Mouse (Mus musculus) CH12.LX (cell line): ENCODE data around the gene Pkp4. TPM values are rescaled to one million over a fixed set of nuclear protein-coding genes. Genes with fewer than 3 reads are reported as not detected.

ENCODE experiments used
- DNase-seq: peaks from one replicate; pipeline ENCODE4 v3.0.0-alpha.2; 2013; ENCODE audit errors: extremely low read depth
- H3K27ac ChIP-seq: 2 replicates; pipeline ENCODE4 v1.5.1; 2012; ENCODE audit warnings: low read depth, mild to moderate bottlenecking, control low read depth, moderate library complexity; ENCODE audit not compliant: insufficient read depth
- H3K27me3 ChIP-seq: replicated peaks from 2 replicates; pipeline ENCODE3; 2012; ENCODE audit warnings: inconsistent platforms
- H3K36me3 ChIP-seq, 2 experiments: replicated peaks in 1 of 2; 2 replicates each; pipeline versions ENCODE3 to v1.6.1; 2012; ENCODE audit warnings: inconsistent platforms in 1 of 2, low read length in 1 of 2, mild to moderate bottlenecking in 1 of 2, mixed read lengths in 1 of 2, moderate library complexity in 1 of 2; ENCODE audit not compliant: control insufficient read depth in 1 of 2, insufficient read depth in 1 of 2
- H3K4me1 ChIP-seq, 2 experiments: 2 replicates each; pipeline ENCODE4 v1.6.1; 2012; ENCODE audit warnings: inconsistent platforms in 1 of 2, moderate library complexity in 1 of 2; ENCODE audit not compliant: insufficient read depth in 2 of 2, control insufficient read depth in 1 of 2
- H3K4me2 ChIP-seq: 2 replicates; pipeline ENCODE4 v1.6.1; 2012; ENCODE audit warnings: low read depth, mild to moderate bottlenecking, control low read depth; ENCODE audit not compliant: poor library complexity, insufficient read depth, severe bottlenecking
- H3K4me3 ChIP-seq, 3 experiments: fragments of 150-350 bp in 1 of 3; sonication (generic) in 1 of 3; replicated peaks in 1 of 3; 2 replicates each; pipeline versions ENCODE3 to v1.5.1; 2011 to 2012; ENCODE audit warnings: low read depth in 2 of 3, low read length in 2 of 3, mild to moderate bottlenecking in 2 of 3, moderate library complexity in 2 of 3, control low read depth in 1 of 3, improper control_type of control experiment in 1 of 3, inconsistent platforms in 1 of 3, mixed read lengths in 1 of 3; ENCODE audit not compliant: poor library complexity in 1 of 3
- H3K79me2 ChIP-seq: replicated peaks from 2 replicates; pipeline ENCODE4 v1.6.1; 2012; ENCODE audit warnings: mild to moderate bottlenecking, moderate library complexity; ENCODE audit not compliant: control insufficient read depth, poor library complexity, insufficient read depth, severe bottlenecking; ENCODE audit errors: extremely low read depth
- H3K9ac ChIP-seq: 2 replicates; pipeline ENCODE4 v1.6.1; 2012; ENCODE audit warnings: low read depth, mild to moderate bottlenecking, control low read depth, moderate library complexity; ENCODE audit not compliant: insufficient read depth
- H3K9me3 ChIP-seq: replicated peaks from 2 replicates; pipeline ENCODE3; 2012; ENCODE audit warnings: low read length, inconsistent platforms, mixed read lengths
- EP300 ChIP-seq: IDR thresholded peaks from 2 replicates; pipeline ENCODE4 v1.6.1; 2011; ENCODE audit warnings: low read length, improper control_type of control experiment
- JUND ChIP-seq: conservative IDR thresholded peaks from 2 replicates; pipeline ENCODE4 v1.6.1; 2011; ENCODE audit warnings: low read depth, low read length, improper control_type of control experiment
- SMC3 ChIP-seq: IDR thresholded peaks from 2 replicates; pipeline ENCODE4 v1.6.1; 2011; ENCODE audit warnings: low read depth, low read length, improper control_type of control experiment
- dilution Hi-C: fragments of 300-500 bp; cut with MboI; formaldehyde crosslinking; loops from 2 replicates; pipeline ENCODE4 v1.14.3; 2020; ENCODE audit warnings: low sequenced_read_pairs; ENCODE audit not compliant: extremely low pct_unique_long_range_greater_than_20kb, extremely low pct_ligation_motif_present
- in situ Hi-C: fragments of 300-500 bp; cut with MboI; formaldehyde crosslinking; loops from 3 replicates; pipeline ENCODE4 v1.14.3; 2019; ENCODE audit warnings: low sequenced_read_pairs, low pct_ligation_motif_present, low pct_unique_long_range_greater_than_20kb, mixed read lengths
- polyA plus RNA-seq: library from polyadenylated mRNA; unstranded; fragments of >175 nt; gene quantifications from 2 replicates; pipeline ENCODE4 v1.2.1, GENCODE M21; 2012; ENCODE audit warnings: low read depth; ENCODE audit not compliant: insufficient read length
- total RNA-seq, 2 experiments: library from RNA; depleted of rRNA; stranded (reverse); fragments of 300-350 nt in 1 of 2; fragments of >200 nt in 1 of 2; gene quantifications; 2 replicates each; pipeline ENCODE4 v1.2.3; 2012 to 2014

Pkp4 gene
- total and polyA plus RNA-seq, 3 experiments = not detected

DNA sequence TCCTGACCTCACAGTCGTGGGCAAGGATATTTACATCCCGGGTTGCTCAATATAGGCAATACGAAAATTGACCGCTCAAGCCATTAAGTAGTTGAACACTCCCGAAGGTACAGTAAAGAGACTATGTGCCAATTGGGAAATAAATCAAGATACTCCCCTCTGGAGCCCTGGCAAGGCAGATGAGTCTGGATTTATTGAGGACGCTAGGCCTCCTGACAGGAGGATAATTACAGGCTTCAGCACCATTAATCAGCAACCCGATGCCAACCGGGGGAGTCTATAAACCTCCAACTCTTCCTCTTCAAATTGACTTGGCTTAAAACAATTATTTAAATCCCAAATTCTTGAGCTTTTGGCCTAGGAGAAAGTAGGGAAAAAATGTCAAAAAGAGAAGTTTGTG is 243.4 kb downstream of the Pkp4 start:
- TF ChIP-seq JUND = no peak
- no peak for TF ChIP-seq SMC3
- no peak for TF ChIP-seq EP300
- TF ChIP-seq, all 38 proteins: peak for 0

More for the DNA sequence above, 243.4 kb downstream of the Pkp4 start:
- dilution Hi-C loops (no loop called here), in situ Hi-C loops (no loop called here)
- Histone ChIP-seq H3K79me2 (no peaks in the 10 kb centered on the region), H3K27me3 (no peaks in the 10 kb centered on the region), H3K36me3 (no peaks in the 10 kb centered on the region), H3K9ac (no peak overlapping the region), H3K4me2 (no peak overlapping the region), H3K9me3 (peaks cover 80% of the 10 kb centered on the region), H3K4me1 (no peaks in the 10 kb centered on the region), H3K4me3 (no peak overlapping the region), H3K27ac (no peak overlapping the region)
- no peak for DNase-seq

Other genes with a start within 250 kb of the Pkp4 start
- not detected in 2 replicates for gene Ccdc148, start 167 bp upstream of the Pkp4 start, total RNA-seq (2012; rRNA removed)
- not detected in 2 replicates for gene Ccdc148, start 167 bp upstream of the Pkp4 start, total RNA-seq (2014; rRNA removed)
- not detected in 2 replicates for gene Ccdc148, start 167 bp upstream of the Pkp4 start, polyA plus RNA-seq